Mouse (Mus musculus): ENCODE measurements around the gene Kctd10. TPM values are rescaled to one million over a fixed set of nuclear protein-coding genes. Genes with fewer than 3 reads are reported as not detected.

Kctd10 gene
- polyA plus RNA-seq, 1 experiment, result 64.4 TPM

DNA sequence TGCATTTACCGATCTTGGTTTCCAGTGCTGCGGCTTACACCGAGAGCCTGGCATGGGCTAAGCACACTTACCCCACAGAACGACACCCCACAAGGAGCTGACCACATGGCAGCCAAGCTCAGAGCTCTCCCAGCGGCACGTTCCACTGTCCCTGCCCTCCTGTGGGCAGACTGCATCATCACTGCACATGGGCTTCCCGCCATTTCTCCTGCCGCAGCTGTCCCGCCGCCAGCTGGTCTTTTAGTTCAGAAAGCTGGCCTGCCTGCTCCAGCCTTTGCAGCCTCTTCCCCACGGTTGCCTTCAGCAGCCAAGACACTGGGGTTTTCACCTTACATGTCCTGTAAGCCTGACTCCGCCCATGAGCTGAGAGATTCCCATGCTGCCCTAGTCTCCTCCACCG lies 30.1 kb upstream of the Kctd10 start:
- Histone ChIP-seq H3K27ac (ENCODE audit: insufficient read depth, low read length) (no peak overlapping the region), H3K4me1 (ENCODE audit: control insufficient read depth, insufficient read depth, insufficient read length) (no peaks in the 10 kb centered on the region), H3K27me3 (ENCODE audit: control insufficient read depth, insufficient read depth, low read length) (no peaks in the 10 kb centered on the region), H3K4me3 (ENCODE audit: extremely low read depth, insufficient read depth, insufficient read length) (no peak overlapping the region), H3K36me3 (ENCODE audit: control insufficient read depth, insufficient read depth, low read length) (peaks cover 77% of the 10 kb centered on the region)
- TF ChIP-seq POLR2A (IDR thresholded peaks at IDR 0.05; ENCODE audit: low read depth, low read length) (no peak), CTCF (IDR thresholded peaks at IDR 0.05; ENCODE audit: extremely low read depth, insufficient read depth, insufficient read length, insufficient replicate concordance) (no peak)
- DNase-seq (ENCODE audit: low read depth in 1 of 2, low spot score in 2 of 2), result no peak
- 92% methylated on average over 13 of the region's 13 CpGs for WGBS

DNA sequence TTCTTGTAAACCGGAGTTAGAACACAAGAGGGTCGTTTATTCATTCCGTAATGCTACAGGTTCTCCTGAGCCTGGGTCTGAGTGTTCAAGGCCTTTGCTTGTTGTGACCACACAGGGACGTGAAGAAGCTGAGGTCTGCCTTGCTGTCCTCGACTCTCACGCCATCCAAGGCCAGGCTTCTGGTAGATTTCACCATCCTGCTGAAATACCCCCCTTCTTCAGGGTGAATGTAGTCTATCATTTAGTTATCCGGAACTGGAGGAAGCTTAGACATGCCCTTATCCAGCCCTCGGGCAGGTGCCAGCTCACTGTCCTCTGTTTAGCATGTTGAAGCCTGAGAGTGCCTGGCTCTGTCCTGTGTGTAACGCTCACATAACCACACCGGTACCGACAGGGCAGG lies 28.5 kb upstream of the Kctd10 start:
- Histone ChIP-seq H3K27me3 (ENCODE audit: control insufficient read depth, insufficient read depth, low read length) (no peaks in the 10 kb centered on the region), H3K36me3 (ENCODE audit: control insufficient read depth, insufficient read depth, low read length) (peaks cover 87% of the 10 kb centered on the region), H3K4me3 (ENCODE audit: extremely low read depth, insufficient read depth, insufficient read length) (no peak overlapping the region), H3K4me1 (ENCODE audit: control insufficient read depth, insufficient read depth, insufficient read length) (no peaks in the 10 kb centered on the region), H3K27ac (ENCODE audit: insufficient read depth, low read length) (no peak overlapping the region)
- TF ChIP-seq CTCF (IDR thresholded peaks at IDR 0.05; ENCODE audit: extremely low read depth, insufficient read depth, insufficient read length, insufficient replicate concordance), result no peak
- no peak for TF ChIP-seq POLR2A (IDR thresholded peaks at IDR 0.05; ENCODE audit: low read depth, low read length)
- DNase-seq (ENCODE audit: low read depth in 1 of 2, low spot score in 2 of 2), result no peak
- WGBS, result 96% methylated on average over 11 of the region's 11 CpGs

DNA sequence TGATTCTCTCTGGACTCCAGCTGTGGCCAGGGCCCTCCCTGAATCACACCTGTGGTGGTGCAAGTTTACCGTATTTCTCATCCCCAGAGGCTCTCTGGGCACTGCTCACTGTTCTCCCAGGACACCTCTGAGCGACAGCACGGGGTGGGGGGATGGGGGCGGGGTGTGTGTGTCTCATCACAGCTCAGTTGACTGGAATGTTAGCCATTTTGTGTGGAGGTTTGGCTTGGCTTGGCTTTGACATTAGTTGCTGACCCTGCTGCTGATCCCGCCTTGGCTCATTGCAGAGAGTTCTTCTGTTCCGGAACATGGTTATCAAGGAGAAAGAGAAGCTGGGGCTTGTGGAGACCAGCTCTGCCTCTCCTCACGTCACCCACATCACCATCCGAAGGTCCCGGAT lies 27.5 kb upstream of the Kctd10 start:
- 96% methylated on average over 9 of the region's 9 CpGs for WGBS

DNA sequence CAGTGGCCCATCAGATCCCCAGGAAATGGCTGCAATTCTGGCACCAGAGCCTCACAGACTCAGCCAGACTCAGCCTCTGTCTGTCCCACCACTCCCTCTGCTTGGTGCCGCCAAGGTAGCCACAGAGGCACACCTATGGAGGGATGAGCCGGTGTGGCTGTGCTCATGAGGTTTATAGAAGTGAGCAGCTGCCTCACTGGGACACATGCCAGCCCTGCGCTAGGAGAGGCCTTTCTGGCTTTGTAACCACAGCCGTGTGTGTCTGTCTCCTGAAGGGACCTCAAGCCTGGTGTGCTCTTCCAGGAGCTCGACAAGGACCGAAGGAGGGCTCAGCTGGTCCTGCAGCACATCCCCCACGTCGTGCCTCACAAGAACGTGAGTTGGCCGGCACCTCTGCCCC lies 27.0 kb upstream of the Kctd10 start:
- no peaks in the 10 kb centered on the region for H3K27me3 ChIP-seq (ENCODE audit: control insufficient read depth, insufficient read depth, low read length)
- H3K4me3 ChIP-seq (ENCODE audit: extremely low read depth, insufficient read depth, insufficient read length), result no peak overlapping the region
- TF ChIP-seq CTCF (IDR thresholded peaks at IDR 0.05; ENCODE audit: extremely low read depth, insufficient read depth, insufficient read length, insufficient replicate concordance) (no peak), POLR2A (IDR thresholded peaks at IDR 0.05; ENCODE audit: low read depth, low read length) (no peak)
- H3K27ac ChIP-seq (ENCODE audit: insufficient read depth, low read length), result no peak overlapping the region
- 86% methylated on average over 10 of the region's 10 CpGs for WGBS
- H3K36me3 ChIP-seq (ENCODE audit: control insufficient read depth, insufficient read depth, low read length), result peaks cover 88% of the 10 kb centered on the region
- DNase-seq (ENCODE audit: low read depth in 1 of 2, low spot score in 2 of 2), result no peak
- H3K4me1 ChIP-seq (ENCODE audit: control insufficient read depth, insufficient read depth, insufficient read length), result no peaks in the 10 kb centered on the region

More for the DNA sequence above, 27.5 kb upstream of the Kctd10 start:
- Histone ChIP-seq H3K36me3 (ENCODE audit: control insufficient read depth, insufficient read depth, low read length) (peaks cover 88% of the 10 kb centered on the region), H3K27ac (ENCODE audit: insufficient read depth, low read length) (no peak overlapping the region), H3K4me3 (ENCODE audit: extremely low read depth, insufficient read depth, insufficient read length) (no peak overlapping the region), H3K27me3 (ENCODE audit: control insufficient read depth, insufficient read depth, low read length) (no peaks in the 10 kb centered on the region), H3K4me1 (ENCODE audit: control insufficient read depth, insufficient read depth, insufficient read length) (no peaks in the 10 kb centered on the region)
- DNase-seq (ENCODE audit: low read depth in 1 of 2, low spot score in 2 of 2), result no peak
- TF ChIP-seq POLR2A (IDR thresholded peaks at IDR 0.05; ENCODE audit: low read depth, low read length) (no peak), CTCF (IDR thresholded peaks at IDR 0.05; ENCODE audit: extremely low read depth, insufficient read depth, insufficient read length, insufficient replicate concordance) (no peak)

DNA sequence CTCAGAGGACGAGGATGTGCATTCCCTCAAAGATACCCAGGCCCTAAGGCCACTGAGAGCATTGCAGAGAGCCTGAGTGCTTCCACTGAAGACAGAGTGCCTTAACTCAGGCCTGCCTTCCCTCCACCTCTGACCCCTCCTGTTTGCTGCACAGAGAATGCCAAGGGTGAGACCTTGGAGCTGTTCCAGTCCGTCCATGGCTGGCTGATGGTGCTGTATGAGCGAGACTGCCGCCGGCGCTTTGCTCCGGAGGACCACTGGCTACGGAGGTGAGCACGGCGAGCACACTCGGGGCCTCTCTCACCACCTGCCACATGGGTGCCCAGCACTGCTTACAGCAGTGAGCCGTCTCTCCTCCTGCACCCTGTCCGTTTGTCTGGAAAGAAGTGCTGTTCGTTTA lies 26.3 kb upstream of the Kctd10 start:
- H3K27me3 ChIP-seq (ENCODE audit: control insufficient read depth, insufficient read depth, low read length), result no peaks in the 10 kb centered on the region
- WGBS, result 89% methylated on average over 14 of the region's 14 CpGs
- TF ChIP-seq CTCF (IDR thresholded peaks at IDR 0.05; ENCODE audit: extremely low read depth, insufficient read depth, insufficient read length, insufficient replicate concordance), result no peak
- TF ChIP-seq POLR2A (IDR thresholded peaks at IDR 0.05; ENCODE audit: low read depth, low read length), result no peak
- no peaks in the 10 kb centered on the region for H3K4me1 ChIP-seq (ENCODE audit: control insufficient read depth, insufficient read depth, insufficient read length)
- H3K4me3 ChIP-seq (ENCODE audit: extremely low read depth, insufficient read depth, insufficient read length), result no peak overlapping the region
- DNase-seq (ENCODE audit: low read depth in 1 of 2, low spot score in 2 of 2), result no peak
- H3K36me3 ChIP-seq (ENCODE audit: control insufficient read depth, insufficient read depth, low read length), result peaks cover 88% of the 10 kb centered on the region
- no peak overlapping the region for H3K27ac ChIP-seq (ENCODE audit: insufficient read depth, low read length)

DNA sequence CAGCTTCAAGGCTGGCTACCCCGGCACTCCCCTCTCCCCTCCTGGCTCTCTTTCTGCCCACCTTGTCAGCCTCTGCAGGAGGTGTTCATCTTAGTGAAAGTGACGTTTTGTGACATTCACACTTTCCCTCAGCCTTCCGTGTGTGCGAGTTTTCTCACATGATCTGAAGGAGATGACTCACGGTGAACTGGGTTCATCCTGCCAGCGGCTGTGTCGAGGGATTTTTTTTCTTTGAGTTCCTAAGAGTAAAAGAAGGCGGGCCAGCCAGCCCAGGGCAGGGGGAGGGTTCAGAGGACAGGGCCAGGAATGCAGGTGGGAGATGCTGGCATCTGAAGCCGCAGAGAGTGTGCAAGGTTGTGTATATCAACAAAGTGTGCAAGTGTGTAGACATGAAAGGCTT lies 12.9 kb upstream of the Kctd10 start:
- Histone ChIP-seq H3K4me3 (ENCODE audit: extremely low read depth, insufficient read depth, insufficient read length) (no peak overlapping the region), H3K36me3 (ENCODE audit: control insufficient read depth, insufficient read depth, low read length) (peaks cover 50% of the 10 kb centered on the region), H3K4me1 (ENCODE audit: control insufficient read depth, insufficient read depth, insufficient read length) (no peaks in the 10 kb centered on the region), H3K27me3 (ENCODE audit: control insufficient read depth, insufficient read depth, low read length) (no peaks in the 10 kb centered on the region), H3K27ac (ENCODE audit: insufficient read depth, low read length) (no peak overlapping the region)
- 92% methylated on average over 9 of the region's 9 CpGs for WGBS
- DNase-seq (ENCODE audit: low read depth in 1 of 2, low spot score in 2 of 2), result no peak
- TF ChIP-seq CTCF (IDR thresholded peaks at IDR 0.05; ENCODE audit: extremely low read depth, insufficient read depth, insufficient read length, insufficient replicate concordance), result no peak
- no peak for TF ChIP-seq POLR2A (IDR thresholded peaks at IDR 0.05; ENCODE audit: low read depth, low read length)

DNA sequence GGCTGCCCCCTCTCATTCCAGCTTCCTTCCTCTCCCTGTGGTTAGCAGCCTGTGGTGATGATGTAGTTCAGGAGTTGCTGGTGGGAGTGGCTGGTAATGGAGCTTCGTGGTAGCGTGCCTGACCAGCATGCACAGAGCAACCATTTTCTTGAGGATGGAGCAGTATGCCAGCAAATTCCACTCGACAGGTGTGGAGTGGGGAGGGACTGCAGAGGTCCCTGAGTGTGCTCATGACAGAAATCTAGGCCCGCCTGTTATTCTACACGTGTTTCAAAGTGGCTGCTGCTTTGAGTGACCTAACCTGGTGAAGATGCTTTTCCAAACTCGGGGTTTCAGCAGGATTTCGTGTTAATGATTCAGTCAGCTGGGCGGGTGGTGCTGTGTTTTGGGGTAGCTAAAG lies 4.1 kb upstream of the Kctd10 start:
- Histone ChIP-seq H3K4me1 (ENCODE audit: control insufficient read depth, insufficient read depth, insufficient read length) (peaks cover 3% of the 10 kb centered on the region; the same call in 1 of the 2 replicates), H3K27ac (ENCODE audit: insufficient read depth, low read length) (no peak overlapping the region), H3K36me3 (ENCODE audit: control insufficient read depth, insufficient read depth, low read length) (peaks cover 34% of the 10 kb centered on the region), H3K4me3 (ENCODE audit: extremely low read depth, insufficient read depth, insufficient read length) (no peak overlapping the region), H3K27me3 (ENCODE audit: control insufficient read depth, insufficient read depth, low read length) (no peaks in the 10 kb centered on the region)
- TF ChIP-seq POLR2A (IDR thresholded peaks at IDR 0.05; ENCODE audit: low read depth, low read length), result no peak
- TF ChIP-seq CTCF (IDR thresholded peaks at IDR 0.05; ENCODE audit: extremely low read depth, insufficient read depth, insufficient read length, insufficient replicate concordance), result no peak
- DNase-seq (ENCODE audit: low read depth in 1 of 2, low spot score in 2 of 2), result no peak
- WGBS, result 93% methylated on average over 8 of the region's 8 CpGs
